Comparison of ENCODE assay signal across 17 mouse cellular contexts in the genomic region with DNA sequence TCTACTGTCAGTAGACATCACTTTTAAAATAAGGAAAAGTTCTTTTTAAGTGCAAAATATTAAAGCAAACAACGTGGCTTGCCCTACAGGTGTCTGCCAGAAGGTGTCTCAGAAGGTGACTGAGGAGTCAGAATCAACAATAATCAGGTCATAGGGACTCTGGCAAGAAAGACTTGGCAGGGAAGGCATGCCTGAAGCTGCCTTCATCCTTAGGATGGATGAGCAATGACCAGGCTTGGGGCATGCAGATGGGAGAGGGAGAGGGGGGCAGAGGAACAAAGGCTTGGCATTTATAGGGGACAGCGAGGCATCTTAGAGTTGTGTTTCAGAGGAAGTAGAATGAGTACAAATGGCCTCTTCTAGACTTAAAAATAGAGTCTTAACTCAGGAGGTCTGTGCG.
"Had no signal": no experiment of that assay in that cellular context is flagged by ENCODE, and none has a peak within 500 bp of the region (broad histone marks: within the 10 kb centered on the region; RNA-seq: fewer than 3 reads in every experiment).

No protein-coding gene starts in this region.

- H3K27ac ChIP-seq: lung, embryonic 15.5 days; macrophage; midbrain, embryonic 13.5 days; midbrain, embryonic 15.5 days; stomach, embryonic 15.5 days; stomach, postnatal 0 days had no signal

- H3K4me1 ChIP-seq: lung, embryonic 15.5 days; megakaryocyte, embryonic 14.5 days; midbrain, embryonic 15.5 days; stomach, embryonic 15.5 days had no signal

- H3K36me3 ChIP-seq: lung, embryonic 15.5 days; midbrain, embryonic 13.5 days; midbrain, embryonic 15.5 days; neural tube, embryonic 13.5 days; stomach, embryonic 15.5 days had no signal

- H3K9ac ChIP-seq: lung, embryonic 15.5 days; midbrain, embryonic 13.5 days; midbrain, embryonic 15.5 days; neural tube, embryonic 13.5 days; stomach, embryonic 15.5 days had no signal

- ATAC-seq: lung, postnatal 0 days; midbrain, embryonic 13.5 days had no signal

- H3K4me2 ChIP-seq: lung, embryonic 15.5 days; midbrain, embryonic 11.5 days; midbrain, embryonic 13.5 days; midbrain, embryonic 15.5 days; neural tube, embryonic 13.5 days; stomach, embryonic 15.5 days had no signal

- H3K9me3 ChIP-seq: lung, embryonic 15.5 days; midbrain, embryonic 13.5 days; midbrain, embryonic 15.5 days; neural tube, embryonic 13.5 days; stomach, embryonic 15.5 days had no signal

- H3K27me3 ChIP-seq: lung, embryonic 15.5 days; midbrain, embryonic 13.5 days; midbrain, embryonic 15.5 days; neural tube, embryonic 13.5 days had no signal

- H3K4me3 ChIP-seq: lung, embryonic 15.5 days; megakaryocyte, embryonic 14.5 days; midbrain, embryonic 13.5 days; midbrain, embryonic 15.5 days; neural tube, embryonic 13.5 days; stomach, embryonic 15.5 days had no signal

- DNase-seq: lung, adult 2 months; lung, postnatal 14 days; lung, postnatal 36 days; right cerebral cortex, postnatal 14 days; thymus, adult 2 months; thymus, postnatal 25 days; thymus, postnatal 4 days had no signal
